Mouse (Mus musculus): Measurements from ENCODE around the gene Adgrg5.

DNA sequence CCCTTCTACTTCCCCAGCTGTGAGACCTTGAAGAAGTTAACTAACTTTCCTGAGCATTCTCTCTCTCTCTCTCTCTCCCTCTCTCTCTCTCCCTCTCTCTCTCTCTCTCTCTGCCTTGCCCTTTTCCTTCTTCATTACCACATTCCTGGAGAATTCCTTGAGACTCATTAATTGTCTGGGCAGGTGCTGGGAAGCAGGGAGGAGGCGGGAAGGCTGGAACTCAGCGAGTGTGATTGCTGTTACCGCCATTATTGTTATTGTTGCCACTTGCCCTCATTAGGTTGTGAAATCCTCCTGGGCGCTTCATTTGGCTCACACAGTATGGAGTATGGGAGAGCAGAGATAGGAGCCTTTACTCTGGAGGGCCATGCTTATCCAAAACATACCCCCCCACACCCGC is 59.7 kb downstream of the Adgrg5 start:
- TF ChIP-seq CTCF (IDR thresholded peaks at IDR 0.05; ENCODE audit: insufficient read depth, low read length): no peak
- TF ChIP-seq POLR2A (IDR thresholded peaks at IDR 0.05; ENCODE audit: borderline replicate concordance, extremely low read depth, low read depth, low read length): no peak
